Mouse (Mus musculus) ES-Bruce4 (cell line): ENCODE measurements at regions not wholly inside any gene's neighbourhood (a gene's known extent, or its start where the extent isn't known, plus 50 kb on each side); places are given as distances from the start of the nearest gene placed in this dataset.
"Not testable (repeated sequence)": the region's sequence is repeated elsewhere in the genome, so short reads cannot be mapped to it uniquely, and the experiment has no call there.

Source experiments
- H3K27ac ChIP-seq: 2 replicates; pipeline ENCODE4 v1.5.1; 2012; ENCODE audit warnings: low read length, inconsistent platforms; ENCODE audit not compliant: insufficient read depth
- H3K27me3 ChIP-seq: 2 replicates; pipeline ENCODE4 v1.6.1; 2012; ENCODE audit warnings: mild to moderate bottlenecking, low read length, inconsistent platforms; ENCODE audit not compliant: control insufficient read depth, poor library complexity, insufficient read depth, severe bottlenecking
- H3K36me3 ChIP-seq: 2 replicates; pipeline ENCODE4 v1.6.1; 2012; ENCODE audit warnings: inconsistent platforms, mild to moderate bottlenecking, low read length, moderate library complexity; ENCODE audit not compliant: control insufficient read depth, poor library complexity, insufficient read depth, severe bottlenecking
- H3K4me1 ChIP-seq: one replicate; pipeline ENCODE4 v1.8.1; 2011; ENCODE audit warnings: low read length; ENCODE audit not compliant: control insufficient read depth, insufficient read depth
- H3K4me3 ChIP-seq: 2 replicates; pipeline ENCODE4 v1.5.1; 2011; ENCODE audit warnings: low read depth, mild to moderate bottlenecking, low read length
- H3K9ac ChIP-seq: 2 replicates; pipeline ENCODE4 v1.6.1; 2012; ENCODE audit warnings: low read depth, mild to moderate bottlenecking, inconsistent platforms; ENCODE audit not compliant: poor library complexity, severe bottlenecking
- H3K9me3 ChIP-seq: replicated peaks from 2 replicates; pipeline ENCODE4 v1.6.1; 2012; ENCODE audit warnings: mild to moderate bottlenecking, low read length, inconsistent platforms; ENCODE audit not compliant: control insufficient read depth, poor library complexity, insufficient read depth, severe bottlenecking
- CTCF ChIP-seq: IDR thresholded peaks from one replicate; pipeline ENCODE4 v1.8.1; 2011; ENCODE audit warnings: low read depth, low read length
- EP300 ChIP-seq: IDR thresholded peaks from 2 replicates; pipeline ENCODE4 v1.6.1; 2011; ENCODE audit warnings: low read depth, low read length; ENCODE audit not compliant: insufficient read depth
- POLR2A ChIP-seq: IDR thresholded peaks from one replicate; pipeline ENCODE4 v1.8.1; 2011; ENCODE audit warnings: low read length; ENCODE audit not compliant: insufficient read depth

DNA sequence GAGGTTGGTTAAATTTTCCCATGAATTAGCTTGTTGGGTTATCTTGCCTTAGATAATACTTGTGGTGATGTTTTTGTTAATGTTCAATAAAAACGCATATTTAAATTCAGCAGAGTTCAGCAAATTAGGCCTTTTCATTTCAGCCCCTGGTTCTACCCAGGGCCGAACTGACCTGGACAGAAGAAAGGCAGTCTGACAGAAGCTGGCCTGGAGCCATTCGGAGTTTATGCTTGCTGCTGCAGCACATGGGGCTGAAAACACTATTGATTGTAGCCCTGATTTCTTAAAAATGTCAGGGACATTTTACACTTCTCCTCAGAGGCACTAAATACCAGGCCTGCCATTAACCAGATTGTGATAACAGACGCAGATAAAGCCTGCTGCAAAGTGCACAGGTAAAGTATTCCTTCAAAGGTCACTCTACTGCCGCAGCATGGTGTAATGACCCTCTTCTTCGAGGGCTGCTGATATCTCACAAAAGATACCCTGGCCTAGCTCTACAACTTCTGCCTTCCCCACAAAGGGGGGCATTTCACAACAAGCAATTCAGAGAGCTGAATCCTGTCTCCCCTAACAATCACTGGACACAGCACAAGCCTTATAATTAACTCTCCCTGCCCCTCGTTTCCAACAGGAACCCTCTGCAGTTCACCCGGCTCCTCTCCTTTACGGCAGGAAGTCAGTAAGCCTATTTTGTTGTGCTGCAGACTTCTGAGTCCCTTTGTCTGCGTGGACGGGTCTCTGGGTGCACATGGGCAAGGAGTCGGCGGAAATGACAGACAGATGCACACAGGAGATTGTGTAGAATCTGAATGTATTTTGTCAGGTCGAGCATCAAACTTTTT is 121.3 kb upstream of the Mon1b start:
- no peaks in the 10 kb centered on the region; the same call in 1 of the 2 replicates for H3K9me3 ChIP-seq
- H3K4me3 ChIP-seq: no peak overlapping the region
- H3K27ac ChIP-seq: peak overlapping the region; percentile 68
- H3K36me3 ChIP-seq: no peaks in the 10 kb centered on the region
- TF ChIP-seq POLR2A (no peak), EP300 (no peak), CTCF (no peak)
- H3K4me1 ChIP-seq: peaks cover 1% of the 10 kb centered on the region
- no peak overlapping the region for H3K9ac ChIP-seq
- H3K27me3 ChIP-seq: no peaks in the 10 kb centered on the region

DNA sequence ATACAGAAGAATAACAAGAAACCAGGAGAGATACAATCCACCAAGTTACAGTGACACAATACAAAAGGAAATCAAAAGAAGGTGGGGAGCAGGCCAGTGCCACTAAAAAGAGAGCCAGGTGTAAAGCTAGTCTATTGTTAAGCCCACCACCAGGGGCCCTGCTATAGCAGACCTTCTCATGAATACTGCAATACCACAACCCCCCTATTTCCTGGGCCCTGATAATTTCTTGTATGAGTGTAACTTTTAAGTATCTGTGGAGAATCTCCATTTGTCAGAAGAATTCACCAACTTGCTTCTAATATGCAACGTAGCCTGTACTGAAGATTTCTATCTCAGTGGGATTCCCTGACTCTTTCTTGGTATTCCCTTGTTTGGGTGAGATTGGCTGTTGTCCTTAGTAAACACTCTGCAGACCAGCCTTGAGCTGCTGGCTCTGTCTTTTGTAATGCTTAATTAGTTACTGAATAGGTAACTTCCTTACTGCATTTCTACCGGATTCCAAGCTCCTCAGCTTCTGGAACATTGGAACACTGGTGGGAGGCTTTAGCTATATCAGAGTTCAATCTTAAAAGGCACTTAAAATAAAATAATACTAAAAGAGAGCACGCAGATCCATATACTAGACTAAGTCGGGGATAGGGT is 120.5 kb upstream of the Mon1b start:
- not testable (repeated sequence) for H3K27me3 ChIP-seq, H3K4me3 ChIP-seq, H3K4me1 ChIP-seq, H3K36me3 ChIP-seq, H3K9me3 ChIP-seq, H3K9ac ChIP-seq
- H3K27ac ChIP-seq: peak overlapping the region; percentile 68

DNA sequence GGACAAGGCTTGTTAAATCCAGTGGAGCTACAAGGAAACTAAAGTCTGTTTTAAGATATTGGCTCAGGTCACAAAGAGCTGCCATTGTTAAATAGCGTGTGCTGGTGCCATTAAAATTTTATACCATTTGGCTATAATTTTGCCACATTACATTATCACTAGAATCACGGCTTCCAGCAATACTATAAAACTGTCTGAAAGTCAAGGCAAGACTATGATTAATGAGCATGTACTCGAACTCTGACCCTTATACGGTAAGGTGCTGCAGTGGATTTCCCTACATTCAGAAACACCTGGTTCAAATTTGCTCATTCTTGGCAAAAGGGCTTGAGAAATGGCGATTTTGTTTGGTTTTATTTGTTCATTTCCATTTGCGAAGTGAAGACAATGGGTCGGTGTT is 119.2 kb upstream of the Mon1b start:
- TF ChIP-seq CTCF (no peak), EP300 (no peak), POLR2A (no peak)
- Histone ChIP-seq H3K27me3 (no peaks in the 10 kb centered on the region), H3K4me3 (no peak overlapping the region), H3K4me1 (no peaks in the 10 kb centered on the region), H3K9ac (no peak overlapping the region), H3K36me3 (no peaks in the 10 kb centered on the region), H3K27ac (no peak overlapping the region), H3K9me3 (peaks cover 6% of the 10 kb centered on the region)

GRCm38 (mm10) chr8:113517912-113518311 is 117.5 kb upstream of the Mon1b start:
- Histone ChIP-seq H3K4me1 (no peaks in the 10 kb centered on the region), H3K27me3 (no peaks in the 10 kb centered on the region), H3K27ac (no peak overlapping the region), H3K9me3 (peaks cover 6% of the 10 kb centered on the region), H3K4me3 (no peak overlapping the region), H3K36me3 (no peaks in the 10 kb centered on the region), H3K9ac (no peak overlapping the region)
- TF ChIP-seq CTCF (no peak), POLR2A (no peak), EP300 (no peak)

- H3K9me3 ChIP-seq: peaks cover 6% of the 10 kb centered on the region
- H3K27ac ChIP-seq: no peak overlapping the region
- no peaks in the 10 kb centered on the region for H3K4me1 ChIP-seq
- H3K27me3 ChIP-seq: no peaks in the 10 kb centered on the region
- H3K4me3 ChIP-seq: no peak overlapping the region
- TF ChIP-seq POLR2A: no peak
- TF ChIP-seq CTCF: no peak
- no peak for TF ChIP-seq EP300
- H3K9ac ChIP-seq: no peak overlapping the region
- no peaks in the 10 kb centered on the region for H3K36me3 ChIP-seq
These were observed 111.8 kb upstream of the Mon1b start for GRCm38 (mm10) chr8:113523561-113523960.

DNA sequence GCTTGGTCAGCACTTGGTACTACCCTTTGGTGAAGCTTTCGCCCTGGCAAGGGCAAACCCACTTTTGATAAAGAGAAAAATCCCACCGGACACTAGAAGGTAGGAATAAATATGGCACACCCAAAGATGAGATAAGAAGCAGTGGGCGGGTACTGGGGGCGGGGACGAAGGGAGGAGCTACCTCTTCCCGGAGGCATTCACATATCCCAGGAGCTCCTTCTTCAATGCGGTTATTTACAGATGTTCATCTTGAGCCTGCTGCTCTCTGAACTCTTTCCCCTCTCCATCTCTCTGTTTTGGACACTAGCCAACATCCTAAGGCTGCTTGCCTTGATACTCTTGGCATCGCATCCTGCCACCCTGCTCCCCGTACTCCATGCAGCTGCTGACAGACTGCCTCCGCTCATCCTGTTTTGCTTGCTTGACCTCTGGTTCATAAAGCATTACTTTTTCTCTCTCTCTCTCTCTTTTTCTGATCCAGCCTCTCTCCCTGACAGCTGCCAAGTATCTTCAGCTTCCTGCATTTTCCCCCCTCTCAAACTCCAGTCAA is 104.2 kb upstream of the Mon1b start:
- Histone ChIP-seq H3K4me3 (no peak overlapping the region), H3K27ac (no peak overlapping the region), H3K4me1 (peaks cover 2% of the 10 kb centered on the region), H3K9me3 (0 out of 2 replicates have a peak, but pooled peaks cover 8% of the 10 kb centered on the region), H3K36me3 (no peaks in the 10 kb centered on the region), H3K27me3 (no peaks in the 10 kb centered on the region), H3K9ac (no peak overlapping the region)
- TF ChIP-seq CTCF (no peak), POLR2A (no peak), EP300 (no peak)
